Mouse (Mus musculus) liver, postnatal 0 days (tissue): Measurements from ENCODE around the gene Rras.

Source experiments
- CTCF ChIP-seq: sonication (generic); IDR thresholded peaks from 2 replicates; pipeline ENCODE4 v1.5.1; 2016; ENCODE audit warnings: antibody characterized with exemption, low read depth
- EP300 ChIP-seq: IDR thresholded peaks from 2 replicates; pipeline ENCODE4 v1.6.1; 2016; ENCODE audit warnings: antibody characterized with exemption, low read depth, mild to moderate bottlenecking

DNA sequence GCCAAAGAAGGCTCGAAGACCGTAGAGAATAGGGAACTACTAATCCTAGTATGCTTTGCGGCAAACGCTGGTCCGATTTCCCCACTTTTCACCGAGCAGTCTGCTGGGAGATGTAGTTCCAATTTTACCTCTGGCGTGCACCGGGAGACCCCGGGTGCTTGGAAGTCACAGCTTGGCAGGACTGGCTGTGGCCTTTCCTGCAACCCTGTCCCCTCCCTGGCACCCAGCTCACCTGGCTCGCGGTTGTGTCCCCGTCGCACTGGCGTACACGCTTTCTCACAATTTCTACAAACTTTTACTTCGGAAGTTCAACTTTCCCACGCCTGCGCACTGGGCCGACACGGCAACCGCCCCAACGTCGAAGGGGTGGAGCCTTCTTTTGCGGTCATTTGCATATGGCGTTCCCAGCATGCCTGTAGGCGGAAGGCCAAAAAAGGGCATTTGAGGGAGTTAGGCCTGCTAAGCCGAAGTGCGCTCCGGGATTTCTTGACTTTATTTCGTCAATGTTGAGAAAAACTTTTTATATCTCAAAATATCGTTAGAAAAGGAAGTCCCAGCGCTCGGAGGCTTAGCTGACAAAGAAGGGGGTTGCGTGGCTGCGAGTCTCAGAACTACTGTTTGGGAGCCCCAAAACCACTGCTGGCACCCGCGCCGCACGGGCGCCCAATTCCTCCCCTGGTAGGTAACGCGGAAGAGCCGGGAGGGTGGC is 20.4 kb upstream of the Rras start, which contains the start of gene Irf3:
- TF ChIP-seq CTCF (no peak), EP300 (no peak; the same call in 1 of the 2 replicates)
